Comparison of ENCODE assay signal across 23 mouse cellular contexts in the genomic region with DNA sequence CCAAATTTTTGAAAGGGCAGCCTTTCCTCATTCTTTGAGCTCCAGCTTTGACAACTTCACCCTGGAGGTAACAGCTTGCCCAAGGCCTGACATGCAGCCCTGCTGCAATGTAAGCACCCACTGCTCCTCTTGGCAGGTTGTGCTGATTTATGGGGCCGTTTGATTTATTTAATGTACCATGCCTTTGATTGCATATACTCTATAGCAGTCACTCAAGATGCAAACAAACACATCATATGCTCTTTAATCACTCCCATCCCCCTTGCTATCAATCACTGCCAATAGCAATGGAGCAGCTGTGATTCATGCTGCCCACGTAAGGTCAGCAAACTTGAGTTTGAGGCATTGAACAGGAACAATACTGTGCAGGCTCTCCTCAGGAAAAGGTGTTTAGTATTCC.
A peak's percentile ranks its signal among the peaks of the same experiment; 100 is the strongest.
DNase-seq lines count a peak whose midpoint lies in the region; ATAC-seq lines count a peak whose summit lies in the region.
"Had no signal": no experiment of that assay in that cellular context is flagged by ENCODE, and none has a peak within 500 bp of the region (broad histone marks: within the 10 kb centered on the region; RNA-seq: fewer than 3 reads in every experiment).

No protein-coding gene starts in this region.

- no peak overlapping the region for H3K4me3 ChIP-seq in hindbrain, embryonic 16.5 days (ENCODE audit: low read length)
- no peak overlapping the region for H3K4me3 ChIP-seq in neural tube, embryonic 14.5 days (ENCODE audit: low read depth, low read length)
- H3K4me3 ChIP-seq: embryonic facial prominence, embryonic 12.5 days; forebrain, embryonic 12.5 days; heart, embryonic 10.5 days; limb, embryonic 12.5 days; midbrain, embryonic 10.5 days had no signal

- no peak overlapping the region for H3K9ac ChIP-seq in hindbrain, embryonic 16.5 days (ENCODE audit: low read depth, low read length)
- H3K9ac ChIP-seq in neural tube, embryonic 14.5 days (replicated peaks; ENCODE audit: low read depth, low read length), result no peak overlapping the region
- H3K9ac ChIP-seq: embryonic facial prominence, embryonic 12.5 days; forebrain, embryonic 12.5 days; limb, embryonic 12.5 days; liver, postnatal 0 days had no signal

- H3K27ac ChIP-seq in hindbrain, embryonic 16.5 days (ENCODE audit: low read depth, low read length), result no peak overlapping the region
- no peak overlapping the region for H3K27ac ChIP-seq in neural tube, embryonic 14.5 days (ENCODE audit: low read depth, low read length)
- H3K27ac ChIP-seq: embryonic facial prominence, embryonic 12.5 days; forebrain, embryonic 12.5 days; heart, embryonic 10.5 days; limb, embryonic 12.5 days; macrophage; midbrain, embryonic 10.5 days had no signal

- H3K27me3 ChIP-seq in hindbrain, embryonic 16.5 days (replicated peaks; ENCODE audit: control insufficient read depth, insufficient read depth, low read length), result no peaks in the 10 kb centered on the region
- H3K27me3 ChIP-seq in neural tube, embryonic 14.5 days (ENCODE audit: control insufficient read depth, insufficient read depth, low read length), result no peaks in the 10 kb centered on the region
- H3K27me3 ChIP-seq: CH12.LX; embryonic facial prominence, embryonic 12.5 days; forebrain, embryonic 12.5 days; limb, embryonic 12.5 days had no signal

- peak; percentile 34; the same call in 1 of the 2 replicates for ATAC-seq in hindbrain, embryonic 16.5 days
- ATAC-seq in neural tube, embryonic 14.5 days (ENCODE audit: low read depth), result peak; percentile 46
- ATAC-seq in activated CD4-positive, CD25-positive, alpha-beta regulatory T cell, adult 4 months, result no peak
- ATAC-seq: liver, postnatal 0 days; lung, postnatal 0 days had no signal

- WGBS in hindbrain, embryonic 16.5 days, result 37% methylated on average over 2 of the region's 2 CpGs
- 39% methylated on average over 2 of the region's 2 CpGs for WGBS in neural tube, embryonic 14.5 days

- no peaks in the 10 kb centered on the region for H3K9me3 ChIP-seq in hindbrain, embryonic 16.5 days (ENCODE audit: control insufficient read depth, low read length)
- no peaks in the 10 kb centered on the region for H3K9me3 ChIP-seq in neural tube, embryonic 14.5 days (ENCODE audit: control insufficient read depth, low read length)
- H3K9me3 ChIP-seq: embryonic facial prominence, embryonic 12.5 days; forebrain, embryonic 12.5 days; G1E; heart, embryonic 10.5 days; limb, embryonic 12.5 days; midbrain, embryonic 10.5 days had no signal

- no peak overlapping the region for H3K4me2 ChIP-seq in hindbrain, embryonic 16.5 days (ENCODE audit: low read length)
- no peak overlapping the region for H3K4me2 ChIP-seq in neural tube, embryonic 14.5 days (ENCODE audit: low read depth, low read length)
- H3K4me2 ChIP-seq: embryonic facial prominence, embryonic 12.5 days; forebrain, embryonic 12.5 days; limb, embryonic 12.5 days; liver, embryonic 11.5 days had no signal

- peak; percentile 5 for DNase-seq in embryo, embryonic 10 days (ENCODE audit: low spot score)
- no peak for DNase-seq in embryo, embryonic 9.5 days (ENCODE audit: extremely low spot score)
- DNase-seq in embryo, embryonic 10.5 days (ENCODE audit: low spot score), result peak; percentile 20
- DNase-seq in frontal cortex, postnatal 14 days (ENCODE audit: low spot score in 2 of 2), result no peak
- DNase-seq: B cell, adult 2 months; cerebellum, adult 2 months; heart, postnatal 4 days; kidney, adult 8-10 months; kidney, postnatal 10 days; liver, postnatal 0 days had no signal

- H3K36me3 ChIP-seq in hindbrain, embryonic 16.5 days (ENCODE audit: control insufficient read depth, insufficient read depth, low read length), result no peaks in the 10 kb centered on the region
- H3K36me3 ChIP-seq in neural tube, embryonic 14.5 days (ENCODE audit: control insufficient read depth, insufficient read depth, low read length), result no peaks in the 10 kb centered on the region
- H3K36me3 ChIP-seq: embryonic facial prominence, embryonic 12.5 days; forebrain, embryonic 12.5 days; G1E; heart, embryonic 10.5 days; limb, embryonic 12.5 days; midbrain, embryonic 10.5 days had no signal

- H3K4me1 ChIP-seq in hindbrain, embryonic 16.5 days (ENCODE audit: control insufficient read depth, insufficient read depth, low read depth, low read length), result no peaks in the 10 kb centered on the region
- no peaks in the 10 kb centered on the region for H3K4me1 ChIP-seq in neural tube, embryonic 14.5 days (ENCODE audit: control insufficient read depth, insufficient read depth, low read length)
- H3K4me1 ChIP-seq: embryonic facial prominence, embryonic 12.5 days; forebrain, embryonic 12.5 days; heart, embryonic 10.5 days; limb, embryonic 12.5 days; midbrain, embryonic 10.5 days had no signal

Comparison
In these comparisons a context has a peak if more than half of its experiments do, and no peak if none do; other contexts are left out.
1. DNase-seq: peak in embryo, embryonic 10 days (single experiment) and embryo, embryonic 10.5 days (single experiment); none in embryo, embryonic 9.5 days (single experiment) and frontal cortex, postnatal 14 days (0 of 2).